In the genomic region with DNA sequence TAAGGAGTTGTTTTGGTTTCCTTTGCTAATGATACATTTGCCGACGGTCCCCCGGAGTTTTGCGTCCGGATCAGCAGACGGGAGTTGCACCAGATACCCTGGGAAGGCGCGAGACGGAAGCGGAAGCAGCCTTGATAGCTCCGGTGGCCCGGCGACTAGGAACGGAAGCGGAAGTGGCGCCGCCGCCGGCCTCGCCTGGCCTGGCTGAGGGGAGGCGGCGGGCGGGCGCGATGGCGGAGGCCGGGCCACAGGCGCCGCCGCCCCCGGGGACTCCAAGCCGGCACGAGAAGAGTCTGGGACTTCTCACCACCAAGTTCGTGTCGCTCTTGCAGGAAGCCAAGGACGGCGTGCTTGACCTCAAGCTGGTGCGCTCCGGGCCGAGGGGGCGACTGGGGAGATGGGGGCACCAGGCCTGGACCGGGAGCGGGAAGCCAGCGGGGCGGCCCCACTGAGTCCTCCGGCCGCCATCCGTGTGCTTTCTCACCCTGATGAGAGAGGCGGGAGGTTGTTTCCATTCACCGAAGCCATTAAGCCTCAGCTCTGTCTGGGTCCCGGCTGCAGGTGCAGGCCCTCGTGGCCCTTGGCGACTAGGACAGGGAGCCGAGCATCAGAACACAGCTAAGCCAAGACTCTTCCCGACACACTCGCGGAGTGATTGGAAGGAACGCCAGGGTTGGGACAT, we compare ENCODE assay signal across 8 mouse cellular contexts. TPM values are rescaled to one million over a fixed set of nuclear protein-coding genes. Genes with fewer than 3 reads are reported as not detected.
DNase-seq lines count a peak whose midpoint lies in the region; ATAC-seq and TF ChIP-seq lines count a peak whose summit lies in the region.

A gene (plus strand): TSS at position 153 of the 682 bp plus-strand sequence.

- peak within 1 kb of the TSS; percentile 100 for H3K4me3 ChIP-seq in hindbrain, embryonic 13.5 days

- DNase-seq in Patski (ENCODE audit: low read depth, low spot score): no peak
- peak; percentile 94 to 95 for DNase-seq in cerebellum, postnatal 10 days
- peak; percentile 81 to 91 for DNase-seq in frontal cortex, postnatal 14 days (ENCODE audit: low spot score in 2 of 2)
- peak; percentile 80 to 85 for DNase-seq in layer of hippocampus, postnatal 25 days (ENCODE audit: extremely low spot score in 1 of 2, low spot score in 1 of 2)
- peak; percentile 95 for DNase-seq in lung, postnatal 25 days (ENCODE audit: low spot score)
- peak; percentile 92 for DNase-seq in retina, embryonic 14.5 days (ENCODE audit: low spot score)
- peak; percentile 91 for DNase-seq in thymus, postnatal 4 days

- POLR2A ChIA-PET in Patski (lab: Charles Lee): interaction anchor here (1.1 to 2.0 kb wide), 3 partner anchors 11 to 49 kb away, joined by 3 to 7 read pairs (median 4); no protein-coding TSS in a partner anchor

- under 1% methylated on average over 58 of the region's 58 CpGs for WGBS in hindbrain, embryonic 13.5 days

- no peaks in the 10 kb centered on the region for H3K27me3 ChIP-seq in Patski
- peaks cover 12% of the 10 kb centered on the region for H3K27me3 ChIP-seq in hindbrain, embryonic 13.5 days

- no peak for TF ChIP-seq CTCF in Patski (IDR thresholded peaks at IDR 0.05)

- peak within 1 kb of the TSS; percentile 99 for H3K4me2 ChIP-seq in hindbrain, embryonic 13.5 days

- peak within 1 kb of the TSS; percentile 98 for H3K9ac ChIP-seq in hindbrain, embryonic 13.5 days

- in situ Hi-C loops in Patski (cut with MboI; ENCODE audit: low pct_unique_long_range_greater_than_20kb): loop anchor here (10.0 kb wide), 1 partner anchor 663 kb away; a partner anchor contains a TSS

- H3K36me3 ChIP-seq in hindbrain, embryonic 13.5 days: peaks cover 38% of the 10 kb centered on the region

- no peaks in the 10 kb centered on the region for H3K9me3 ChIP-seq in hindbrain, embryonic 13.5 days

- H3K27ac ChIP-seq in hindbrain, embryonic 13.5 days: peak within 1 kb of the TSS; percentile 76

- CTCF ChIA-PET in Patski (lab: Charles Lee): no interaction called here

- ATAC-seq in Patski: peak; percentile 84
- ATAC-seq in hindbrain, embryonic 13.5 days (ENCODE audit: low FRiP score): peak; percentile 86

- peaks cover 30% of the 10 kb centered on the region for H3K4me1 ChIP-seq in hindbrain, embryonic 13.5 days (replicated peaks)

RNA-seq across cellular contexts. Expression of the gene that starts here (rescaled TPM):
- 72.6 TPM for polyA plus RNA-seq in Patski (2021)
- 45.6 and 47.0 TPM in 2 replicates for polyA plus RNA-seq in hindbrain, embryonic 13.5 days (2015; fragmentation: Nextera tagmentation; extraction: Ambion mirVana)
- total RNA-seq in layer of hippocampus, postnatal 25 days (2021): 10 to 100 TPM; 31.4 to 34.7 TPM
